Mouse (Mus musculus) intestine, embryonic 15.5 days (tissue): ENCODE measurements at regions not wholly inside any gene's neighbourhood (a gene's known extent, or its start where the extent isn't known, plus 50 kb on each side); places are given as distances from the start of the nearest gene placed in this dataset.

ENCODE experiments used
- ATAC-seq: fragments of 200-750 bp; cut with Nextera tagmentation; 2 replicates; pipeline ENCODE4 v1.8.0; 2017; ENCODE audit warnings: moderate TSS enrichment, moderate library complexity
- H3K27ac ChIP-seq: fragments of 300-500 bp; sonication (generic); 2 replicates; pipeline ENCODE4 v1.5.1; 2015; ENCODE audit warnings: mild to moderate bottlenecking, inconsistent platforms
- H3K27me3 ChIP-seq: fragments of 300-500 bp; sonication (generic); replicated peaks from 2 replicates; pipeline ENCODE4 v1.6.1; 2015; ENCODE audit warnings: inconsistent platforms
- H3K36me3 ChIP-seq: fragments of 300-500 bp; sonication (generic); 2 replicates; pipeline ENCODE4 v1.6.1; 2015; ENCODE audit warnings: inconsistent platforms
- H3K4me1 ChIP-seq: fragments of 300-500 bp; sonication (generic); replicated peaks from 2 replicates; pipeline ENCODE4 v1.6.1; 2015; ENCODE audit warnings: inconsistent platforms
- H3K4me2 ChIP-seq: fragments of 300-500 bp; sonication (generic); replicated peaks from 2 replicates; pipeline ENCODE4 v1.6.1; 2015; ENCODE audit warnings: mild to moderate bottlenecking, inconsistent platforms
- H3K4me3 ChIP-seq: fragments of 300-500 bp; sonication (generic); replicated peaks from 2 replicates; pipeline ENCODE4 v1.5.1; 2015; ENCODE audit warnings: inconsistent platforms
- H3K9ac ChIP-seq: fragments of 300-500 bp; sonication (generic); 2 replicates; pipeline ENCODE4 v1.6.1; 2015; ENCODE audit warnings: inconsistent platforms
- H3K9me3 ChIP-seq: fragments of 300-500 bp; sonication (generic); 2 replicates; pipeline ENCODE4 v1.6.1; 2016; ENCODE audit warnings: inconsistent platforms
- WGBS: fragments of 180-500 bp; shearing (Covaris S2); methylation state at CpG from one replicate; pipeline ENCODE4 v1.1.7; 2015; 5-methylcytosine and 5-hydroxymethylcytosine counted together

GRCm38 (mm10) chr9:34395839-34396804 is 89.6 kb upstream of the Kirrel3 start:
- Histone ChIP-seq H3K9ac (no peak overlapping the region), H3K4me3 (no peak overlapping the region), H3K4me1 (no peaks in the 10 kb centered on the region), H3K36me3 (no peaks in the 10 kb centered on the region), H3K27me3 (no peaks in the 10 kb centered on the region), H3K9me3 (no peaks in the 10 kb centered on the region), H3K27ac (no peak overlapping the region), H3K4me2 (no peak overlapping the region)
- WGBS, result 35% methylated on average over 6 of the region's 6 CpGs
- no peak for ATAC-seq

GRCm38 (mm10) chr9:34411699-34412098 is 74.0 kb upstream of the Kirrel3 start:
- Histone ChIP-seq H3K36me3 (no peaks in the 10 kb centered on the region), H3K4me1 (no peaks in the 10 kb centered on the region), H3K4me3 (no peak overlapping the region), H3K9ac (no peak overlapping the region), H3K4me2 (no peak overlapping the region), H3K27me3 (no peaks in the 10 kb centered on the region), H3K27ac (no peak overlapping the region), H3K9me3 (no peaks in the 10 kb centered on the region)
- 88% methylated on average over 4 of the region's 4 CpGs for WGBS
- ATAC-seq, result no peak

GRCm38 (mm10) chr9:34416153-34416552 is 69.5 kb upstream of the Kirrel3 start:
- Histone ChIP-seq H3K36me3 (no peaks in the 10 kb centered on the region), H3K4me3 (no peak overlapping the region), H3K27me3 (no peaks in the 10 kb centered on the region), H3K4me2 (no peak overlapping the region), H3K27ac (no peak overlapping the region), H3K4me1 (no peaks in the 10 kb centered on the region), H3K9me3 (no peaks in the 10 kb centered on the region), H3K9ac (no peak overlapping the region)
- WGBS, result 72% methylated on average over 8 of the region's 8 CpGs
- no peak for ATAC-seq

- H3K4me1 ChIP-seq, result no peaks in the 10 kb centered on the region
- H3K27me3 ChIP-seq, result no peaks in the 10 kb centered on the region
- no peak for ATAC-seq
- 92% methylated on average over 8 of the region's 8 CpGs for WGBS
- no peaks in the 10 kb centered on the region for H3K9me3 ChIP-seq
- H3K27ac ChIP-seq, result no peak overlapping the region
- no peak overlapping the region for H3K4me3 ChIP-seq
- no peak overlapping the region for H3K4me2 ChIP-seq
- H3K36me3 ChIP-seq, result no peaks in the 10 kb centered on the region
- H3K9ac ChIP-seq, result no peak overlapping the region
These were observed 67.6 kb upstream of the Kirrel3 start for GRCm38 (mm10) chr9:34418100-34418499.

GRCm38 (mm10) chr9:34421956-34422355 is 63.7 kb upstream of the Kirrel3 start:
- no peaks in the 10 kb centered on the region for H3K4me1 ChIP-seq
- no peaks in the 10 kb centered on the region for H3K27me3 ChIP-seq
- H3K9ac ChIP-seq, result no peak overlapping the region
- H3K27ac ChIP-seq, result no peak overlapping the region
- no peak for ATAC-seq
- H3K9me3 ChIP-seq, result no peaks in the 10 kb centered on the region
- no peaks in the 10 kb centered on the region for H3K36me3 ChIP-seq
- H3K4me2 ChIP-seq, result no peak overlapping the region
- no peak overlapping the region for H3K4me3 ChIP-seq

- no peaks in the 10 kb centered on the region for H3K36me3 ChIP-seq
- H3K4me1 ChIP-seq, result no peaks in the 10 kb centered on the region
- no peak overlapping the region for H3K9ac ChIP-seq
- ATAC-seq, result no peak
- 78% methylated on average over 7 of the region's 7 CpGs for WGBS
- no peak overlapping the region for H3K27ac ChIP-seq
- no peaks in the 10 kb centered on the region for H3K27me3 ChIP-seq
- H3K4me3 ChIP-seq, result no peak overlapping the region
- H3K4me2 ChIP-seq, result no peak overlapping the region
- H3K9me3 ChIP-seq, result no peaks in the 10 kb centered on the region
These were observed 62.6 kb upstream of the Kirrel3 start for GRCm38 (mm10) chr9:34423062-34423461.

GRCm38 (mm10) chr9:34426589-34426988 is 59.1 kb upstream of the Kirrel3 start:
- H3K4me3 ChIP-seq, result no peak overlapping the region
- no peaks in the 10 kb centered on the region for H3K9me3 ChIP-seq
- no peaks in the 10 kb centered on the region for H3K4me1 ChIP-seq
- H3K27me3 ChIP-seq, result no peaks in the 10 kb centered on the region
- no peak overlapping the region for H3K9ac ChIP-seq
- no peak overlapping the region for H3K27ac ChIP-seq
- WGBS, result 60% methylated on average over 4 of the region's 4 CpGs
- no peaks in the 10 kb centered on the region for H3K36me3 ChIP-seq
- H3K4me2 ChIP-seq, result no peak overlapping the region
- ATAC-seq, result no peak

GRCm38 (mm10) chr9:34427711-34428110 is 58.0 kb upstream of the Kirrel3 start:
- no peak for ATAC-seq
- WGBS, result 47% methylated on average over 8 of the region's 8 CpGs
- Histone ChIP-seq H3K9me3 (no peaks in the 10 kb centered on the region), H3K27me3 (no peaks in the 10 kb centered on the region), H3K36me3 (no peaks in the 10 kb centered on the region), H3K4me3 (no peak overlapping the region), H3K27ac (no peak overlapping the region), H3K9ac (no peak overlapping the region), H3K4me2 (no peak overlapping the region), H3K4me1 (no peaks in the 10 kb centered on the region)
